Mouse (Mus musculus): ENCODE measurements around the gene Pip5k1b.

GRCm38 (mm10) chr19:24463011-24463410, 92.7 kb downstream of the Pip5k1b start:
- TF ChIP-seq HCFC1 (IDR thresholded peaks at IDR 0.05; ENCODE audit: borderline replicate concordance, insufficient read depth, low read length): no peak
- no peak for TF ChIP-seq ZC3H11A (IDR thresholded peaks at IDR 0.05; ENCODE audit: borderline replicate concordance, low read depth, low read length)
- no peak for TF ChIP-seq CHD2 (IDR thresholded peaks at IDR 0.05; ENCODE audit: low read depth, low read length)
